Mouse (Mus musculus): Measurements from ENCODE around the gene Sdad1. TPM values are rescaled to one million over a fixed set of nuclear protein-coding genes. Genes with fewer than 3 reads are reported as not detected.

Sdad1 gene
- polyA plus RNA-seq, 1 experiment from 2014 or later: 29.3 TPM

- H3K36me3 ChIP-seq (replicated peaks; ENCODE audit: control insufficient read depth, insufficient read depth): no peaks in the 10 kb centered on the region
- H3K9ac ChIP-seq: no peak overlapping the region
- H3K4me1 ChIP-seq (replicated peaks; ENCODE audit: control insufficient read depth, insufficient read depth, low read length): no peaks in the 10 kb centered on the region
- 93% methylated on average over 3 of the region's 3 CpGs for WGBS
- H3K27me3 ChIP-seq (ENCODE audit: control insufficient read depth, insufficient read depth, low read length): no peaks in the 10 kb centered on the region
- ATAC-seq (ENCODE audit: low FRiP score): no peak
- no peaks in the 10 kb centered on the region for H3K9me3 ChIP-seq (ENCODE audit: control insufficient read depth, low read length)
- no peak overlapping the region for H3K27ac ChIP-seq
- no peak overlapping the region for H3K4me2 ChIP-seq (replicated peaks)
- DNase-seq (ENCODE audit: low spot score): no peak
- H3K4me3 ChIP-seq (replicated peaks; ENCODE audit: low read length): no peak overlapping the region
These were observed 26.5 kb upstream of the Sdad1 start for GRCm38 (mm10) chr5:92336743-92337142.

- Histone ChIP-seq H3K27me3 (ENCODE audit: control insufficient read depth, insufficient read depth, low read length) (no peaks in the 10 kb centered on the region), H3K4me2 (replicated peaks) (no peak overlapping the region), H3K9ac (no peak overlapping the region), H3K4me1 (replicated peaks; ENCODE audit: control insufficient read depth, insufficient read depth, low read length) (no peaks in the 10 kb centered on the region), H3K36me3 (replicated peaks; ENCODE audit: control insufficient read depth, insufficient read depth) (no peaks in the 10 kb centered on the region), H3K27ac (no peak overlapping the region), H3K4me3 (replicated peaks; ENCODE audit: low read length) (no peak overlapping the region), H3K9me3 (ENCODE audit: control insufficient read depth, low read length) (no peaks in the 10 kb centered on the region)
- no peak for DNase-seq (ENCODE audit: low spot score)
- 82% methylated on average over 9 of the region's 9 CpGs for WGBS
- no peak for ATAC-seq (ENCODE audit: low FRiP score)
These were observed 22.1 kb upstream of the Sdad1 start for GRCm38 (mm10) chr5:92332359-92332840.

- DNase-seq (ENCODE audit: low spot score): no peak
- H3K4me1 ChIP-seq (replicated peaks; ENCODE audit: control insufficient read depth, insufficient read depth, low read length): no peaks in the 10 kb centered on the region
- no peak within 1 kb of the TSS for H3K4me2 ChIP-seq (replicated peaks)
- H3K4me3 ChIP-seq (replicated peaks; ENCODE audit: low read length): no peak within 1 kb of the TSS
- WGBS: 95% methylated on average over 17 of the region's 17 CpGs
- no peak within 1 kb of the TSS for H3K9ac ChIP-seq
- H3K27ac ChIP-seq: no peak within 1 kb of the TSS
- no peaks in the 10 kb centered on the region for H3K36me3 ChIP-seq (replicated peaks; ENCODE audit: control insufficient read depth, insufficient read depth)
- no peak for ATAC-seq (ENCODE audit: low FRiP score)
- H3K9me3 ChIP-seq (ENCODE audit: control insufficient read depth, low read length): no peaks in the 10 kb centered on the region
- H3K27me3 ChIP-seq (ENCODE audit: control insufficient read depth, insufficient read depth, low read length): no peaks in the 10 kb centered on the region
These were observed 21.5 kb upstream of the Sdad1 start, which contains the start of gene Art3 for GRCm38 (mm10) chr5:92331635-92332338. Gene Art3 (plus strand): TSS chr5:92331827.

- no peak overlapping the region for H3K9ac ChIP-seq
- WGBS: 91% methylated on average over 12 of the region's 12 CpGs
- no peak overlapping the region for H3K27ac ChIP-seq
- H3K36me3 ChIP-seq (replicated peaks; ENCODE audit: control insufficient read depth, insufficient read depth): no peaks in the 10 kb centered on the region
- ATAC-seq (ENCODE audit: low FRiP score) (no peak), DNase-seq (ENCODE audit: low spot score) (no peak)
- no peaks in the 10 kb centered on the region for H3K4me1 ChIP-seq (replicated peaks; ENCODE audit: control insufficient read depth, insufficient read depth, low read length)
- no peaks in the 10 kb centered on the region for H3K9me3 ChIP-seq (ENCODE audit: control insufficient read depth, low read length)
- no peaks in the 10 kb centered on the region for H3K27me3 ChIP-seq (ENCODE audit: control insufficient read depth, insufficient read depth, low read length)
- no peak overlapping the region for H3K4me2 ChIP-seq (replicated peaks)
- H3K4me3 ChIP-seq (replicated peaks; ENCODE audit: low read length): no peak overlapping the region
These were observed 20.8 kb upstream of the Sdad1 start for GRCm38 (mm10) chr5:92331122-92331521.

- no peak within 1 kb of the TSS for H3K4me3 ChIP-seq (replicated peaks; ENCODE audit: low read length)
- DNase-seq (ENCODE audit: low spot score): no peak
- H3K27me3 ChIP-seq (ENCODE audit: control insufficient read depth, insufficient read depth, low read length): no peaks in the 10 kb centered on the region
- no peaks in the 10 kb centered on the region for H3K4me1 ChIP-seq (replicated peaks; ENCODE audit: control insufficient read depth, insufficient read depth, low read length)
- no peak within 1 kb of the TSS for H3K4me2 ChIP-seq (replicated peaks)
- no peak within 1 kb of the TSS for H3K27ac ChIP-seq
- 89% methylated on average over 7 of the region's 7 CpGs for WGBS
- no peak for ATAC-seq (ENCODE audit: low FRiP score)
- H3K9ac ChIP-seq: no peak within 1 kb of the TSS
- no peaks in the 10 kb centered on the region for H3K9me3 ChIP-seq (ENCODE audit: control insufficient read depth, low read length)
- H3K36me3 ChIP-seq (replicated peaks; ENCODE audit: control insufficient read depth, insufficient read depth): no peaks in the 10 kb centered on the region
These were observed 17.6 kb upstream of the Sdad1 start, which contains the start of gene Cxcl9 for GRCm38 (mm10) chr5:92327929-92328328. Gene Cxcl9 (minus strand): TSS chr5:92328079.

- H3K9ac ChIP-seq: no peak overlapping the region
- no peak overlapping the region for H3K4me3 ChIP-seq (replicated peaks; ENCODE audit: low read length)
- no peaks in the 10 kb centered on the region for H3K27me3 ChIP-seq (ENCODE audit: control insufficient read depth, insufficient read depth, low read length)
- no peaks in the 10 kb centered on the region for H3K9me3 ChIP-seq (ENCODE audit: control insufficient read depth, low read length)
- DNase-seq (ENCODE audit: low spot score) (no peak), ATAC-seq (ENCODE audit: low FRiP score) (no peak)
- 85% methylated on average over 6 of the region's 6 CpGs for WGBS
- H3K27ac ChIP-seq: no peak overlapping the region
- H3K4me1 ChIP-seq (replicated peaks; ENCODE audit: control insufficient read depth, insufficient read depth, low read length): no peaks in the 10 kb centered on the region
- H3K4me2 ChIP-seq (replicated peaks): no peak overlapping the region
- no peaks in the 10 kb centered on the region for H3K36me3 ChIP-seq (replicated peaks; ENCODE audit: control insufficient read depth, insufficient read depth)
These were observed 17.1 kb upstream of the Sdad1 start for GRCm38 (mm10) chr5:92327367-92327766.

- Histone ChIP-seq H3K27ac (no peak overlapping the region), H3K4me1 (replicated peaks; ENCODE audit: control insufficient read depth, insufficient read depth, low read length) (no peaks in the 10 kb centered on the region), H3K9ac (no peak overlapping the region), H3K27me3 (ENCODE audit: control insufficient read depth, insufficient read depth, low read length) (no peaks in the 10 kb centered on the region), H3K4me2 (replicated peaks) (no peak overlapping the region), H3K9me3 (ENCODE audit: control insufficient read depth, low read length) (no peaks in the 10 kb centered on the region), H3K4me3 (replicated peaks; ENCODE audit: low read length) (no peak overlapping the region), H3K36me3 (replicated peaks; ENCODE audit: control insufficient read depth, insufficient read depth) (no peaks in the 10 kb centered on the region)
- DNase-seq (ENCODE audit: low spot score) (no peak), ATAC-seq (ENCODE audit: low FRiP score) (no peak)
- WGBS: 90% methylated on average over 5 of the region's 5 CpGs
These were observed 13.0 kb upstream of the Sdad1 start for GRCm38 (mm10) chr5:92323264-92323663.

GRCm38 (mm10) chr5:92322612-92323011, 12.3 kb upstream of the Sdad1 start:
- Histone ChIP-seq H3K4me3 (replicated peaks; ENCODE audit: low read length) (no peak overlapping the region), H3K36me3 (replicated peaks; ENCODE audit: control insufficient read depth, insufficient read depth) (no peaks in the 10 kb centered on the region), H3K4me1 (replicated peaks; ENCODE audit: control insufficient read depth, insufficient read depth, low read length) (no peaks in the 10 kb centered on the region), H3K9ac (no peak overlapping the region), H3K27me3 (ENCODE audit: control insufficient read depth, insufficient read depth, low read length) (no peaks in the 10 kb centered on the region), H3K27ac (no peak overlapping the region), H3K4me2 (replicated peaks) (no peak overlapping the region), H3K9me3 (ENCODE audit: control insufficient read depth, low read length) (no peaks in the 10 kb centered on the region)
- ATAC-seq (ENCODE audit: low FRiP score): no peak
- DNase-seq (ENCODE audit: low spot score): no peak
- WGBS: 92% methylated on average over 4 of the region's 4 CpGs

GRCm38 (mm10) chr5:92321631-92322400, 11.5 kb upstream of the Sdad1 start:
- Histone ChIP-seq H3K9me3 (ENCODE audit: control insufficient read depth, low read length) (no peaks in the 10 kb centered on the region), H3K4me1 (replicated peaks; ENCODE audit: control insufficient read depth, insufficient read depth, low read length) (no peaks in the 10 kb centered on the region), H3K27me3 (ENCODE audit: control insufficient read depth, insufficient read depth, low read length) (no peaks in the 10 kb centered on the region), H3K4me2 (replicated peaks) (no peak overlapping the region), H3K36me3 (replicated peaks; ENCODE audit: control insufficient read depth, insufficient read depth) (no peaks in the 10 kb centered on the region), H3K4me3 (replicated peaks; ENCODE audit: low read length) (no peak overlapping the region), H3K9ac (no peak overlapping the region), H3K27ac (no peak overlapping the region)
- ATAC-seq (ENCODE audit: low FRiP score): no peak
- DNase-seq (ENCODE audit: low spot score): no peak
- WGBS: 77% methylated on average over 8 of the region's 8 CpGs
